In the genomic region with DNA sequence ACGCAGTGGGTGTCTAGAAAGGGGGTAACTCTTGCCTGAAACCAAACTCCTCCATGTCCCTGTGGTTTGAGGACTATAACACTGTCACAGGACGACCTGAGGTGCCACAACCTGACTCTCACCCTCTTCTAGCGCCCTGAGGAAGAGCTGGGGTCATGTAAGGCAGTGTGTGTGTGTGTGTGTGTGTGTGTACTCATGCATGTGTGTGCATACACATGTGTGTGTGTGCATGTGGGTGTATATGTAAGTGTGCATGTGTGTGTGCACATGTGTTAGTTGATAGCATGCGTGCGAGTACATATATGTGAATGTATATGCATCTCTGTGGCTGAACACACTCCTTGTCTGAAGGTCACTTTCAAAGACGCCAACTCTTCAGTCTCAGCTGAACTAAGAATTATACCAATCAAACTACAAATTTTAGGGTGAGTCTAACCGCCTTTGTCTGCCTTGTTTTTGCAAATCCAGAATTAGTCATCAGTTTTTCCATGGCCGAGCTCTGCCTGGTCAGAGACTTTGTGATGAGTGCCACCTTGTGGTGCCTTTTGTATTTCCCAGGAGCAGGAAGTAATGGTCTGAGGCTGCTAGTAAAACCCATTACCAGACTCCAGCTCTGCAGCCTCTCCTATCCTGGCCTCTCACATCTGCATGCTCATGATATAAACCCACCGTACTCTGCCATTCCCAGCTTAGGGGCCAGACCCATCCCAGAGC, we compare ENCODE assay signal across 9 mouse cellular contexts. TPM values are rescaled to one million over a fixed set of nuclear protein-coding genes. Genes with fewer than 3 reads are reported as not detected.
DNase-seq lines count a peak whose midpoint lies in the region; ATAC-seq and TF ChIP-seq lines count a peak whose summit lies in the region.
"Had no signal": no experiment of that assay in that cellular context is flagged by ENCODE, and none has a peak within 500 bp of the region (broad histone marks: within the 10 kb centered on the region; RNA-seq: fewer than 3 reads in every experiment).

No protein-coding gene starts in this region.

- H3K27ac ChIP-seq in heart, embryonic 12.5 days (ENCODE audit: poor library complexity, severe bottlenecking): no peak overlapping the region
- no peak overlapping the region for H3K27ac ChIP-seq in liver, embryonic 11.5 days (ENCODE audit: low read depth, low read length)
- no peak overlapping the region for H3K27ac ChIP-seq in neural tube, embryonic 14.5 days (ENCODE audit: low read depth, low read length)
- H3K27ac ChIP-seq: embryonic facial prominence, embryonic 12.5 days had no signal

- no peak overlapping the region for H3ac ChIP-seq in C2C12 (ENCODE audit: control insufficient read depth, insufficient read length, low read depth)

- H3K4me2 ChIP-seq in heart, embryonic 12.5 days: no peak overlapping the region
- no peak overlapping the region for H3K4me2 ChIP-seq in liver, embryonic 11.5 days
- H3K4me2 ChIP-seq in neural tube, embryonic 14.5 days (ENCODE audit: low read depth, low read length): no peak overlapping the region
- H3K4me2 ChIP-seq: embryonic facial prominence, embryonic 12.5 days had no signal

- H3K4me3 ChIP-seq in C2C12 (ENCODE audit: insufficient read depth, poor library complexity, severe bottlenecking): no peak overlapping the region
- H3K4me3 ChIP-seq in heart, embryonic 12.5 days: no peak overlapping the region
- no peak overlapping the region for H3K4me3 ChIP-seq in liver, embryonic 11.5 days (ENCODE audit: low read depth, low read length)
- no peak overlapping the region for H3K4me3 ChIP-seq in neural tube, embryonic 14.5 days (ENCODE audit: low read depth, low read length)
- H3K4me3 ChIP-seq: embryonic facial prominence, embryonic 12.5 days had no signal

- peak; percentile 48; the same call in 1 of the 2 replicates for ATAC-seq in erythroblast, adult 5-6 weeks (replicated peaks; ENCODE audit: low FRiP score, poor library complexity, severe bottlenecking)
- peak; percentile 66 for ATAC-seq in heart, embryonic 12.5 days (ENCODE audit: insufficient number of reproducible peaks, low FRiP score)
- ATAC-seq in liver, embryonic 11.5 days (replicated peaks; ENCODE audit: low FRiP score): no peak
- peak; percentile 61 for ATAC-seq in neural tube, embryonic 14.5 days (ENCODE audit: low read depth)

- peak; percentile 42 to 57 for DNase-seq in adrenal gland, postnatal 4 days (ENCODE audit: low spot score in 2 of 2)
- peak; percentile 93 for DNase-seq in kidney, postnatal 10 days
- DNase-seq in liver, embryonic 11.5 days (ENCODE audit: low spot score): peak; percentile 53
- peak; percentile 60 for DNase-seq in testis, postnatal 14 days (ENCODE audit: low spot score)

- 57% methylated on average over 9 of the region's 9 CpGs for WGBS in heart, embryonic 12.5 days
- 57% methylated on average over 9 of the region's 9 CpGs for whole genome bisulfite sequencing in liver, embryonic 11.5 days
- WGBS in neural tube, embryonic 14.5 days: 62% methylated on average over 9 of the region's 9 CpGs

- no peaks in the 10 kb centered on the region for H3K27me3 ChIP-seq in C2C12 (ENCODE audit: control insufficient read depth, insufficient read depth, insufficient read length)
- 0 out of 2 replicates have a peak, but pooled peaks cover under 1% of the 10 kb centered on the region for H3K27me3 ChIP-seq in heart, embryonic 12.5 days (replicated peaks)
- no peaks in the 10 kb centered on the region for H3K27me3 ChIP-seq in liver, embryonic 11.5 days (replicated peaks; ENCODE audit: control insufficient read depth, insufficient read depth, low read length)
- no peaks in the 10 kb centered on the region; the same call in 1 of the 2 replicates for H3K27me3 ChIP-seq in neural tube, embryonic 14.5 days (ENCODE audit: control insufficient read depth, insufficient read depth, low read length)
- H3K27me3 ChIP-seq: embryonic facial prominence, embryonic 12.5 days had no signal

- TF ChIP-seq CTCF in C2C12 (IDR thresholded peaks at IDR 0.05; ENCODE audit: control insufficient read depth, insufficient read depth, insufficient read length): peak; percentile 26

- peaks cover 21% of the 10 kb centered on the region for H3K4me1 ChIP-seq in heart, embryonic 12.5 days (replicated peaks)
- no peaks in the 10 kb centered on the region; the same call in 1 of the 2 replicates for H3K4me1 ChIP-seq in liver, embryonic 11.5 days (replicated peaks; ENCODE audit: control insufficient read depth, insufficient read depth, low read length)
- H3K4me1 ChIP-seq in neural tube, embryonic 14.5 days (ENCODE audit: control insufficient read depth, insufficient read depth, low read length): no peaks in the 10 kb centered on the region

- H3K36me3 ChIP-seq in C2C12 (ENCODE audit: control insufficient read depth, insufficient read depth): no peaks in the 10 kb centered on the region
- H3K36me3 ChIP-seq in heart, embryonic 12.5 days: no peaks in the 10 kb centered on the region
- no peaks in the 10 kb centered on the region for H3K36me3 ChIP-seq in liver, embryonic 11.5 days (ENCODE audit: control insufficient read depth, insufficient read depth, low read length)
- no peaks in the 10 kb centered on the region for H3K36me3 ChIP-seq in neural tube, embryonic 14.5 days (ENCODE audit: control insufficient read depth, insufficient read depth, low read length)
- H3K36me3 ChIP-seq: embryonic facial prominence, embryonic 12.5 days had no signal

- no peaks in the 10 kb centered on the region for H3K9me3 ChIP-seq in heart, embryonic 12.5 days (replicated peaks)
- H3K9me3 ChIP-seq in liver, embryonic 11.5 days (ENCODE audit: control insufficient read depth, low read length): no peaks in the 10 kb centered on the region
- H3K9me3 ChIP-seq in neural tube, embryonic 14.5 days (ENCODE audit: control insufficient read depth, low read length): no peaks in the 10 kb centered on the region
- H3K9me3 ChIP-seq: embryonic facial prominence, embryonic 12.5 days had no signal

- no peaks in the 10 kb centered on the region for H3K79me2 ChIP-seq in C2C12 (ENCODE audit: control insufficient read depth, insufficient read depth)

- H3K79me3 ChIP-seq in C2C12 (ENCODE audit: low read depth): no peaks in the 10 kb centered on the region

- H3K9ac ChIP-seq in heart, embryonic 12.5 days: no peak overlapping the region
- H3K9ac ChIP-seq in liver, embryonic 11.5 days (ENCODE audit: low read depth, low read length): no peak overlapping the region
- no peak overlapping the region for H3K9ac ChIP-seq in neural tube, embryonic 14.5 days (replicated peaks; ENCODE audit: low read depth, low read length)
- H3K9ac ChIP-seq: embryonic facial prominence, embryonic 12.5 days had no signal

TF ChIP-seq in C2C12, 6 proteins besides CTCF, POLR2A, EP300 and RAD21:
- TF ChIP-seq MYOG (IDR thresholded peaks at IDR 0.05; ENCODE audit: control insufficient read depth, extremely low read depth, insufficient read length): no peak
- TF ChIP-seq CEBPB (IDR thresholded peaks at IDR 0.05; ENCODE audit: low read depth): no peak
- TF ChIP-seq FOSL1 (IDR thresholded peaks at IDR 0.05; ENCODE audit: insufficient read depth, low read length, poor library complexity, severe bottlenecking): no peak
- no peak for TF ChIP-seq USF1 (IDR thresholded peaks at IDR 0.05; ENCODE audit: low read depth)

RNA-seq across cellular contexts. Expression of gene Cops8, which starts 14.6 kb away (rescaled TPM):
- polyA plus RNA-seq in C2C12 (2012; fragmentation: generic; extraction: Trizol): 88.0 TPM
- total RNA-seq in adrenal gland, postnatal 4 days (2021): 10 to 100 TPM; 91.2 to 96.9 TPM
- total RNA-seq in erythroblast, adult 5-6 weeks (2015; ENCODE audit: low replicate concordance): 17.6 and 35.9 TPM in 2 replicates
- 25.8 and 33.8 TPM in 2 replicates for total RNA-seq in erythroblast, adult 5-6 weeks (2017; ENCODE audit: low replicate concordance)
- 131 and 136 TPM in 2 replicates for polyA plus RNA-seq in heart, embryonic 12.5 days (2016; fragmentation: Nextera tagmentation; extraction: Ambion mirVana)
- 126 and 136 TPM in 2 replicates for polyA plus RNA-seq in liver, embryonic 11.5 days (2014; fragmentation: Nextera tagmentation; extraction: Ambion mirVana)
- polyA plus RNA-seq in neural tube, embryonic 14.5 days (2014; fragmentation: Nextera tagmentation; extraction: Ambion mirVana): 181 and 192 TPM in 2 replicates
